Mouse (Mus musculus) MEL (cell line): ENCODE results near the gene Tmem167b. TPM values are rescaled to one million over a fixed set of nuclear protein-coding genes. Genes with fewer than 3 reads are reported as not detected.

Experiments
- DNase-seq: peaks from one replicate; pipeline ENCODE4 v3.0.0; 2011; ENCODE audit warnings: low read depth, low spot score
- H3K27ac ChIP-seq: 2 replicates; pipeline ENCODE4 v1.5.1; 2012; ENCODE audit warnings: low read depth, mild to moderate bottlenecking, control low read depth, low read length, moderate library complexity; ENCODE audit not compliant: control insufficient read depth
- H3K27me3 ChIP-seq, 2 experiments: fragments of 150-350 bp in 1 of 2; sonication (generic) in 1 of 2; 2 replicates each; pipeline ENCODE4 v1.6.1; 2012; ENCODE audit warnings: low read length in 2 of 2, mild to moderate bottlenecking in 2 of 2, improper control_type of control experiment in 1 of 2, moderate library complexity in 1 of 2; ENCODE audit not compliant: insufficient read depth in 2 of 2, control insufficient read depth in 1 of 2
- H3K36me3 ChIP-seq, 2 experiments: 2 replicates each; pipeline ENCODE4 v1.6.1; 2012 to 2014; ENCODE audit warnings: low read length in 2 of 2, improper control_type of control experiment in 1 of 2, inconsistent platforms in 1 of 2, mild to moderate bottlenecking in 1 of 2; ENCODE audit not compliant: insufficient read depth in 2 of 2, control insufficient read depth in 1 of 2
- H3K4me1 ChIP-seq, 2 experiments: fragments of 150-350 bp in 1 of 2; sonication (generic) in 1 of 2; 2 replicates each; pipeline ENCODE4 v1.6.1; 2012; ENCODE audit warnings: low read length in 2 of 2, improper control_type of control experiment in 1 of 2, mild to moderate bottlenecking in 1 of 2; ENCODE audit not compliant: insufficient read depth in 2 of 2, control insufficient read depth in 1 of 2
- H3K4me3 ChIP-seq, 2 experiments: fragments of 150-350 bp in 1 of 2; sonication (generic) in 1 of 2; 2 replicates each; pipeline ENCODE4 v1.5.1; 2012; ENCODE audit warnings: low read depth in 2 of 2, low read length in 2 of 2, mild to moderate bottlenecking in 2 of 2, moderate library complexity in 2 of 2, control low read depth in 1 of 2, improper control_type of control experiment in 1 of 2; ENCODE audit not compliant: control insufficient read depth in 1 of 2, insufficient read depth in 1 of 2
- H3K79me2 ChIP-seq: 2 replicates; pipeline ENCODE4 v1.6.1; 2012; ENCODE audit warnings: mild to moderate bottlenecking, low read length, moderate library complexity; ENCODE audit not compliant: control insufficient read depth, poor library complexity, insufficient read depth
- H3K9ac ChIP-seq: 2 replicates; pipeline ENCODE4 v1.6.1; 2012; ENCODE audit warnings: low read depth, mild to moderate bottlenecking, control low read depth, low read length, moderate library complexity; ENCODE audit not compliant: control insufficient read depth, poor library complexity, severe bottlenecking
- H3K9me3 ChIP-seq: fragments of 150-350 bp; sonication (generic); replicated peaks from 2 replicates; pipeline ENCODE4 v1.6.1; 2012; ENCODE audit warnings: mild to moderate bottlenecking, low read length, improper control_type of control experiment, moderate library complexity; ENCODE audit not compliant: insufficient read depth
- BHLHE40 ChIP-seq: IDR thresholded peaks from 2 replicates; pipeline ENCODE4 v1.6.1; 2012; ENCODE audit warnings: low read depth, mild to moderate bottlenecking, inconsistent platforms, low read length, improper control_type of control experiment, borderline replicate concordance
- CHD1 ChIP-seq: IDR thresholded peaks from 2 replicates; pipeline ENCODE4 v1.6.1; 2012; ENCODE audit warnings: low read depth, mild to moderate bottlenecking, inconsistent platforms, low read length, improper control_type of control experiment
- CHD2 ChIP-seq: IDR thresholded peaks from 2 replicates; pipeline ENCODE4 v1.6.1; 2011; ENCODE audit warnings: low read length, improper control_type of control experiment
- CTCF ChIP-seq, 3 experiments: IDR thresholded peaks in 2 of 3; conservative IDR thresholded peaks in 1 of 3; 2 replicates each; pipeline ENCODE4 v1.5.1; 2011 to 2012; ENCODE audit warnings: low read length in 3 of 3, low read depth in 2 of 3, mild to moderate bottlenecking in 2 of 3, improper control_type of control experiment in 1 of 3, inconsistent platforms in 1 of 3, mixed read lengths in 1 of 3, moderate library complexity in 1 of 3; ENCODE audit not compliant: control insufficient read depth in 1 of 3, insufficient read depth in 1 of 3, poor library complexity in 1 of 3, severe bottlenecking in 1 of 3
- E2F4 ChIP-seq: IDR thresholded peaks from 2 replicates; pipeline ENCODE4 v1.6.1; 2011; ENCODE audit warnings: low read depth, low read length, improper control_type of control experiment, borderline replicate concordance
- ELF1 ChIP-seq: IDR thresholded peaks from 2 replicates; pipeline ENCODE4 v1.6.1; 2014; ENCODE audit warnings: low read depth, mild to moderate bottlenecking, inconsistent platforms, low read length, improper control_type of control experiment, moderate library complexity
- EP300 ChIP-seq, 2 experiments: IDR thresholded peaks; 2 replicates each; pipeline ENCODE4 v1.6.1; 2011; ENCODE audit warnings: improper control_type of control experiment in 2 of 2, low read length in 2 of 2, low read depth in 1 of 2, mild to moderate bottlenecking in 1 of 2
- ETS1 ChIP-seq: IDR thresholded peaks from 2 replicates; pipeline ENCODE4 v1.6.1; 2012; ENCODE audit warnings: low read depth, mild to moderate bottlenecking, inconsistent platforms, low read length, improper control_type of control experiment, moderate library complexity
- GABPA ChIP-seq: IDR thresholded peaks from 2 replicates; pipeline ENCODE4 v1.6.1; 2012; ENCODE audit warnings: low read depth, mild to moderate bottlenecking, inconsistent platforms, low read length, improper control_type of control experiment, moderate library complexity
- GATA1 ChIP-seq: IDR thresholded peaks from 2 replicates; pipeline ENCODE4 v1.6.1; 2011; ENCODE audit warnings: low read depth, low read length, improper control_type of control experiment
- HCFC1 ChIP-seq: IDR thresholded peaks from 2 replicates; pipeline ENCODE4 v1.6.1; 2012; ENCODE audit warnings: low read depth, mild to moderate bottlenecking, inconsistent platforms, low read length, improper control_type of control experiment, moderate library complexity
- JUND ChIP-seq: IDR thresholded peaks from 2 replicates; pipeline ENCODE4 v1.6.1; 2011; ENCODE audit warnings: low read depth, mild to moderate bottlenecking, improper control_type of control experiment, low read length
- KAT2A ChIP-seq: conservative IDR thresholded peaks from 2 replicates; pipeline ENCODE4 v1.6.1; 2012; ENCODE audit warnings: low read depth, low read length, improper control_type of control experiment, inconsistent platforms
- MAFK ChIP-seq: IDR thresholded peaks from 2 replicates; pipeline ENCODE4 v1.6.1; 2011; ENCODE audit warnings: low read depth, mild to moderate bottlenecking, low read length, improper control_type of control experiment, borderline replicate concordance
- MAX ChIP-seq: IDR thresholded peaks from 2 replicates; pipeline ENCODE4 v1.6.1; 2011; ENCODE audit warnings: low read length, improper control_type of control experiment
- MAZ ChIP-seq: IDR thresholded peaks from 2 replicates; pipeline ENCODE4 v1.6.1; 2012; ENCODE audit warnings: low read depth, mild to moderate bottlenecking, inconsistent platforms, low read length, improper control_type of control experiment
- MEF2A ChIP-seq: IDR thresholded peaks from 2 replicates; pipeline ENCODE4 v1.6.1; 2014; ENCODE audit warnings: low read depth, mild to moderate bottlenecking, inconsistent platforms, low read length, improper control_type of control experiment; ENCODE audit not compliant: poor library complexity, insufficient replicate concordance, severe bottlenecking; ENCODE audit errors: extremely low read depth
- MXI1 ChIP-seq: IDR thresholded peaks from 2 replicates; pipeline ENCODE4 v1.6.1; 2011; ENCODE audit warnings: mild to moderate bottlenecking, low read depth, low read length, improper control_type of control experiment
- MYB ChIP-seq: IDR thresholded peaks from 2 replicates; pipeline ENCODE4 v1.6.1; 2011; ENCODE audit warnings: mild to moderate bottlenecking, low read depth, low read length, improper control_type of control experiment
- MYC ChIP-seq: IDR thresholded peaks from 2 replicates; pipeline ENCODE4 v1.6.1; 2011; ENCODE audit warnings: low read depth, mild to moderate bottlenecking, low read length, improper control_type of control experiment, moderate library complexity
- NELFE ChIP-seq: IDR thresholded peaks from 2 replicates; pipeline ENCODE4 v1.6.1; 2011; ENCODE audit warnings: low read depth, low read length, improper control_type of control experiment
- NRF1 ChIP-seq: IDR thresholded peaks from 2 replicates; pipeline ENCODE4 v1.6.1; 2014; ENCODE audit warnings: low read depth, mild to moderate bottlenecking, inconsistent platforms, low read length, improper control_type of control experiment, moderate library complexity; ENCODE audit not compliant: poor library complexity, insufficient read depth, severe bottlenecking
- POLR2A ChIP-seq, 2 experiments: IDR thresholded peaks; 2 replicates each; pipeline ENCODE4 v1.6.1; 2011 to 2012; ENCODE audit warnings: low read length in 2 of 2, mild to moderate bottlenecking in 2 of 2, control low read depth in 1 of 2, improper control_type of control experiment in 1 of 2, low read depth in 1 of 2, moderate library complexity in 1 of 2; ENCODE audit not compliant: control insufficient read depth in 1 of 2, insufficient read depth in 1 of 2, poor library complexity in 1 of 2
- POLR2AphosphoS2 ChIP-seq: IDR thresholded peaks from 2 replicates; pipeline ENCODE4 v1.6.1; 2011; ENCODE audit warnings: low read length, improper control_type of control experiment
- POLR2AphosphoS5 ChIP-seq: IDR thresholded peaks from 2 replicates; pipeline ENCODE4 v1.6.1; 2012; ENCODE audit warnings: low read depth, borderline replicate concordance, mild to moderate bottlenecking, inconsistent platforms, low read length, moderate library complexity, mixed read lengths
- RCOR1 ChIP-seq: IDR thresholded peaks from 2 replicates; pipeline ENCODE4 v1.6.1; 2012; ENCODE audit warnings: low read depth, mild to moderate bottlenecking, inconsistent platforms, low read length, improper control_type of control experiment
- SIN3A ChIP-seq: IDR thresholded peaks from 2 replicates; pipeline ENCODE4 v1.6.1; 2012; ENCODE audit warnings: low read length, improper control_type of control experiment, inconsistent platforms
- SMC3 ChIP-seq: IDR thresholded peaks from 2 replicates; pipeline ENCODE4 v1.6.1; 2011; ENCODE audit warnings: low read depth, low read length, improper control_type of control experiment
- TBP ChIP-seq: IDR thresholded peaks from 2 replicates; pipeline ENCODE4 v1.8.0; 2011; ENCODE audit warnings: low read depth, low read length, improper control_type of control experiment
- TCF12 ChIP-seq: IDR thresholded peaks from 2 replicates; pipeline ENCODE4 v1.6.1; 2014; ENCODE audit warnings: low read depth, mild to moderate bottlenecking, inconsistent platforms, low read length, improper control_type of control experiment, moderate library complexity
- UBTF ChIP-seq: IDR thresholded peaks from 2 replicates; pipeline ENCODE4 v1.6.1; 2012; ENCODE audit warnings: low read depth, mild to moderate bottlenecking, inconsistent platforms, low read length, improper control_type of control experiment, moderate library complexity, borderline replicate concordance; ENCODE audit not compliant: insufficient read depth
- USF2 ChIP-seq, 2 experiments: IDR thresholded peaks; 2 replicates each; pipeline ENCODE4 v1.6.1; 2011 to 2012; ENCODE audit warnings: improper control_type of control experiment in 2 of 2, low read length in 2 of 2, borderline replicate concordance in 1 of 2, inconsistent platforms in 1 of 2, low read depth in 1 of 2, mild to moderate bottlenecking in 1 of 2; ENCODE audit not compliant: insufficient read depth in 1 of 2
- ZC3H11A ChIP-seq: IDR thresholded peaks from 2 replicates; pipeline ENCODE4 v1.6.1; 2012; ENCODE audit warnings: low read depth, mild to moderate bottlenecking, inconsistent platforms, low read length, improper control_type of control experiment
- ZKSCAN1 ChIP-seq: IDR thresholded peaks from 2 replicates; pipeline ENCODE4 v1.6.1; 2012; ENCODE audit warnings: low read depth, mild to moderate bottlenecking, inconsistent platforms, low read length, improper control_type of control experiment, moderate library complexity
- ZMIZ1 ChIP-seq: IDR thresholded peaks from 2 replicates; pipeline ENCODE4 v1.6.1; 2012; ENCODE audit warnings: low read depth, mild to moderate bottlenecking, inconsistent platforms, low read length, improper control_type of control experiment, moderate library complexity
- ZNF384 ChIP-seq: IDR thresholded peaks from 2 replicates; pipeline ENCODE4 v1.6.1; 2012; ENCODE audit warnings: low read depth, mild to moderate bottlenecking, inconsistent platforms, low read length, improper control_type of control experiment
- polyA plus RNA-seq, 2 experiments: library from polyadenylated mRNA; stranded (reverse) in 1 of 2; unstranded in 1 of 2; fragments of >175 nt in 1 of 2; fragments of >200 nt in 1 of 2; gene quantifications; 2 replicates each; pipeline versions ENCODE4 v1.2.1 to v1.2.4; 2012; ENCODE audit warnings: low replicate concordance in 2 of 2, low read depth in 1 of 2; ENCODE audit not compliant: insufficient read length in 2 of 2, insufficient read depth in 1 of 2, missing spikeins in 1 of 2
- total RNA-seq: library from RNA; depleted of rRNA; stranded (reverse); fragments of 300-350 nt; gene quantifications from 2 replicates; pipeline ENCODE4 v1.2.3, GENCODE M21; 2012

Tmem167b gene
- total and polyA plus RNA-seq, 3 experiments = 15.9 to 20.8 TPM; not detected in 1

DNA sequence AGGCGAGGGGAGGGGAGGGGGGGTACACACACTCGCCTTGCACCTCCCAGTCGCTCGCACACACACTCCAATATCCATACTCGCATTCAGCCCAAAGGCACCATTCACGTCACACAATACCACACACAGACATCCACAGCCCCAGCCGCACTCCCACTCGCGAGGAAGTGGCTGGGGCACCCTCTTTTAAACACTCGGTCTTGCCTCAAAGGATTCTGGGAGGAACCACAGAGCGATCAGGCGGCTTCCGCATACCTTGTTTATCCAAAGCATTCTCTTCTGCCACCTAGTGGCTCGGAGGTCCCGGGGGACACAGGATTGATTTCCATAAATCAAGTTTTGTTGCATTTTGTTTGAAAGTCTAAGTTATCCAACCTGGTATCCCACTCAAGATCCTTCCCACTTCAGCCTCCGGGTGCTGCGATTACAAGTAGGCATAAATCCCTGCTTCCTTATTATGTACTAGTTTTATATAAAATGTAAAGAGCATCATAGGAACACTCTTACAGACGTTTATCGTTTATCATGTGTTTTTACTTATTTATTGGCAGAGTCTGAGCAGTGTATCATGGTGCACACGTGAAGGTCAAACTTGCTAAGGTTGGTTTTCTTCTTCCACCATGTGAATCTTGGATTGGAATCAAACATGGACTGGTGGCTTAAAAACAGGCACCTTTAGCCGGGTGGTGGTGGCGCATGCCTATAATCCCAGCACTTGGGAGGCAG is 7.5 kb downstream of the Tmem167b start:
- TF ChIP-seq EP300 (IDR thresholded peaks at IDR 0.05; ENCODE audit: low read depth in 1 of 2, low read length in 2 of 2) (no peak), MXI1 (peak; percentile 81), MAX (0 out of 2 replicates have a peak, but pooled peaks have one; percentile 10), RCOR1 (no peak), CHD2 (no peak), ELF1 (peak; percentile 99), ETS1 (peak; percentile 66; the same call in 1 of the 2 replicates), TBP (peak; percentile 99), GABPA (peak; percentile 83; the same call in 1 of the 2 replicates), MYB (no peak), MYC (peak; percentile 82), USF2 (IDR thresholded peaks at IDR 0.05; ENCODE audit: borderline replicate concordance in 1 of 2, insufficient read depth in 1 of 2, low read depth in 1 of 2, low read length in 2 of 2) (no peak), NRF1 (no peak), GATA1 (0 out of 2 replicates have a peak, but pooled peaks have one; percentile 2), ZMIZ1 (peak; percentile 99), ZKSCAN1 (no peak), UBTF (no peak), SIN3A (peak; percentile 98), SMC3 (no peak), KAT2A (peak; percentile 86), MEF2A (no peak), TCF12 (peak; percentile 79), MAZ (no peak), MAFK (no peak), ZNF384 (no peak), POLR2AphosphoS2 (peak; percentile 100), CTCF (IDR thresholded peaks at IDR 0.05 in 2 of 3, conservative IDR thresholded peaks at IDR 0.05 in 1 of 3; ENCODE audit: control insufficient read depth in 1 of 3, insufficient read depth in 1 of 3, low read depth in 2 of 3, low read length in 3 of 3, poor library complexity in 1 of 3, severe bottlenecking in 1 of 3) (peak; percentile 79 to 92 (median 85)), ZC3H11A (no peak), BHLHE40 (no peak), HCFC1 (peak; percentile 97), JUND (no peak), POLR2AphosphoS5 (peak; percentile 99), NELFE (peak; percentile 100), POLR2A (IDR thresholded peaks at IDR 0.05; ENCODE audit: control insufficient read depth in 1 of 2, insufficient read depth in 1 of 2, low read depth in 1 of 2, low read length in 2 of 2, poor library complexity in 1 of 2) (peak; percentile 100), E2F4 (no peak), CHD1 (no peak)
- peak; percentile 97 for DNase-seq

More for the DNA sequence above, 7.5 kb downstream of the Tmem167b start:
- Histone ChIP-seq H3K27me3 (no peaks in the 10 kb centered on the region), H3K27ac (peak overlapping the region; percentile 66), H3K9me3 (no peaks in the 10 kb centered on the region), H3K4me1 (no peaks in the 10 kb centered on the region), H3K79me2 (no peaks in the 10 kb centered on the region; the same call in 1 of the 2 replicates), H3K36me3 (peaks cover 0 to 2% of the 10 kb centered on the region in 2 experiments; a peak in 2 of 4 replicates), H3K9ac (peak overlapping the region; percentile 83), H3K4me3 (peak overlapping the region; percentile 39 to 86)
